Mouse (Mus musculus): Measurements from ENCODE around the gene Igsf10.

DNA sequence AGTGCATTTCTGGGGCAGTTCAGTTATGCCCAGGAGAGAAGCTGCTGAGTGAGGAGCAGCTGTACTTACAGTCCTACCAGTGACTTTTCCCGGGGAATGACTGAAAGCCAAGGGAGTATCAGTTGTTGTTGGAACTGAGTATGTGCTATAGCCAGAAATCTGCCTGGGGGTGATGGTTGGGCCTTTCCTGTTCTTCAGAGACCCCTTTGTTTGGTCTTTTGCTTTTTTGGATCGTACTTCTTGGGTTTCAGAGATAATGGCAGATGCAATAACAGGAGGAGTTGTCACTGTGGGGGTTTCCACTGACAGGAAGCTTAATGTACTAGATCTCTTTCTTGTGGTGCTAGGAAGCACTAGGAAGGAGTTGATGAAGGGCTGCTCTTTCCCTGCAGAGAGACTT, 15.7 kb downstream of the Igsf10 start:
- TF ChIP-seq CTCF (IDR thresholded peaks at IDR 0.05; ENCODE audit: control insufficient read depth, insufficient read depth, insufficient replicate concordance, low read depth, low read length) (no peak), POLR2A (IDR thresholded peaks at IDR 0.05; ENCODE audit: control insufficient read depth, low read depth, low read length) (no peak)

All from testis, adult 2 months (tissue).